Mouse (Mus musculus) lung, embryonic 15.5 days (tissue): ENCODE data around the gene Mucl3. TPM values are rescaled to one million over a fixed set of nuclear protein-coding genes. Genes with fewer than 3 reads are reported as not detected.

Experiments
- ATAC-seq: fragments of 200-750 bp; cut with Nextera tagmentation; 2 replicates; pipeline ENCODE4 v1.8.0; 2017; ENCODE audit warnings: moderate number of reproducible peaks, borderline replicate concordance; ENCODE audit not compliant: low FRiP score, low TSS enrichment; ENCODE audit errors: extremely low read depth
- H3K27ac ChIP-seq: fragments of 300-500 bp; sonication (generic); 2 replicates; pipeline ENCODE4 v1.5.1; 2015; ENCODE audit warnings: moderate library complexity, mild to moderate bottlenecking, inconsistent platforms
- H3K27me3 ChIP-seq: fragments of 300-500 bp; sonication (generic); 2 replicates; pipeline ENCODE4 v1.6.1; 2015; ENCODE audit warnings: inconsistent platforms
- H3K36me3 ChIP-seq: fragments of 300-500 bp; sonication (generic); 2 replicates; pipeline ENCODE4 v1.6.1; 2015; ENCODE audit warnings: inconsistent platforms
- H3K4me1 ChIP-seq: fragments of 300-500 bp; sonication (generic); 2 replicates; pipeline ENCODE4 v1.6.1; 2015; ENCODE audit warnings: inconsistent platforms
- H3K4me2 ChIP-seq: fragments of 300-500 bp; sonication (generic); 2 replicates; pipeline ENCODE4 v1.6.1; 2015; ENCODE audit warnings: inconsistent platforms, mild to moderate bottlenecking, moderate library complexity
- H3K4me3 ChIP-seq: fragments of 300-500 bp; sonication (generic); 2 replicates; pipeline ENCODE4 v1.5.1; 2015; ENCODE audit warnings: mild to moderate bottlenecking, inconsistent platforms
- H3K9ac ChIP-seq: fragments of 300-500 bp; sonication (generic); 2 replicates; pipeline ENCODE4 v1.6.1; 2015; ENCODE audit warnings: inconsistent platforms
- H3K9me3 ChIP-seq: fragments of 300-500 bp; sonication (generic); 2 replicates; pipeline ENCODE4 v1.6.1; 2016; ENCODE audit warnings: inconsistent platforms
- WGBS: fragments of 180-500 bp; shearing (Covaris S2); methylation state at CpG from one replicate; pipeline ENCODE4 v1.1.7; 2015; 5-methylcytosine and 5-hydroxymethylcytosine counted together
- polyA plus RNA-seq: library from polyadenylated mRNA; unstranded; fragments of >200 nt; fragmentation: Nextera tagmentation; extraction: Ambion mirVana; gene quantifications from 2 replicates; pipeline ENCODE4 v1.2.1, GENCODE M21; 2015

The Mucl3 gene
- polyA plus RNA-seq, 1 experiment from 2014 or later, result 1.3 TPM

- H3K4me1 ChIP-seq, result peaks cover 33% of the 10 kb centered on the region
- no peaks in the 10 kb centered on the region for H3K36me3 ChIP-seq
- no peak overlapping the region for H3K4me3 ChIP-seq
- H3K27ac ChIP-seq, result peak overlapping the region; percentile 44; the same call in 1 of the 2 replicates
- no peak for ATAC-seq
- WGBS, result 9% methylated on average over 1 of the region's 1 CpGs
- no peak overlapping the region for H3K4me2 ChIP-seq
- H3K9ac ChIP-seq, result no peak overlapping the region
- H3K27me3 ChIP-seq, result peaks cover 5% of the 10 kb centered on the region; the same call in 1 of the 2 replicates
- H3K9me3 ChIP-seq, result no peaks in the 10 kb centered on the region
Observed at GRCm38 (mm10) chr17:35633992-35634391, 9.5 kb downstream of the Mucl3 start.

GRCm38 (mm10) chr17:35626537-35626936 lies 17.0 kb downstream of the Mucl3 start, which contains the start of gene Gm9573:
Gm9573 (minus strand) TSS chr17:35626637.
- Histone ChIP-seq H3K4me3 (no peak within 1 kb of the TSS), H3K9ac (no peak within 1 kb of the TSS), H3K4me2 (no peak within 1 kb of the TSS), H3K27me3 (no peaks in the 10 kb centered on the region), H3K36me3 (no peaks in the 10 kb centered on the region), H3K9me3 (no peaks in the 10 kb centered on the region), H3K4me1 (no peaks in the 10 kb centered on the region), H3K27ac (no peak within 1 kb of the TSS)
- no peak for ATAC-seq
- 68% methylated on average over 7 of the region's 7 CpGs for WGBS

- no peak for ATAC-seq
- no peak overlapping the region for H3K9ac ChIP-seq
Observed at GRCm38 (mm10) chr17:35617127-35617526, 26.4 kb downstream of the Mucl3 start.

GRCm38 (mm10) chr17:35601736-35602354 lies 41.6 kb downstream of the Mucl3 start:
- no peaks in the 10 kb centered on the region for H3K27me3 ChIP-seq
- no peaks in the 10 kb centered on the region for H3K4me1 ChIP-seq

More at GRCm38 (mm10) chr17:35617127-35617526, 26.4 kb downstream of the Mucl3 start:
- H3K9me3 ChIP-seq, result no peaks in the 10 kb centered on the region
- WGBS, result 76% methylated on average over 4 of the region's 4 CpGs
- no peak overlapping the region for H3K4me3 ChIP-seq
- no peak overlapping the region for H3K4me2 ChIP-seq
- H3K36me3 ChIP-seq, result no peaks in the 10 kb centered on the region
- no peaks in the 10 kb centered on the region for H3K27me3 ChIP-seq
- H3K27ac ChIP-seq, result no peak overlapping the region
- H3K4me1 ChIP-seq, result no peaks in the 10 kb centered on the region

GRCm38 (mm10) chr17:35601249-35601648 lies 42.2 kb downstream of the Mucl3 start, which contains the start of gene Sfta2:
Sfta2 (plus strand) TSS chr17:35601549.
- Histone ChIP-seq H3K9me3 (no peaks in the 10 kb centered on the region), H3K4me1 (no peaks in the 10 kb centered on the region), H3K27ac (no peak within 1 kb of the TSS), H3K4me3 (no peak within 1 kb of the TSS), H3K36me3 (no peaks in the 10 kb centered on the region), H3K9ac (no peak within 1 kb of the TSS), H3K27me3 (no peaks in the 10 kb centered on the region), H3K4me2 (0 out of 2 replicates have a peak within 1 kb of the TSS, but pooled peaks have one; percentile 26)
- WGBS, result 44% methylated on average over 2 of the region's 2 CpGs
- no peak for ATAC-seq

More at GRCm38 (mm10) chr17:35601736-35602354, 41.6 kb downstream of the Mucl3 start:
- no peaks in the 10 kb centered on the region for H3K36me3 ChIP-seq
- ATAC-seq, result no peak
- H3K9ac ChIP-seq, result no peak overlapping the region
- H3K9me3 ChIP-seq, result no peaks in the 10 kb centered on the region
- no peak overlapping the region for H3K4me3 ChIP-seq
- H3K27ac ChIP-seq, result no peak overlapping the region
- WGBS, result 23% methylated on average over 8 of the region's 8 CpGs
- H3K4me2 ChIP-seq, result 0 out of 2 replicates have a peak overlapping the region, but pooled peaks have one; percentile 26

GRCm38 (mm10) chr17:35597399-35597798 lies 46.1 kb downstream of the Mucl3 start:
- 94% methylated on average over 3 of the region's 3 CpGs for WGBS
- no peak for ATAC-seq
- H3K4me1 ChIP-seq, result no peaks in the 10 kb centered on the region

GRCm38 (mm10) chr17:35594456-35594855 lies 49.0 kb downstream of the Mucl3 start:
- H3K36me3 ChIP-seq, result no peaks in the 10 kb centered on the region
- no peak overlapping the region for H3K4me3 ChIP-seq
- 80% methylated on average over 7 of the region's 7 CpGs for WGBS
- H3K9me3 ChIP-seq, result no peaks in the 10 kb centered on the region
- H3K27me3 ChIP-seq, result no peaks in the 10 kb centered on the region
- H3K27ac ChIP-seq, result no peak overlapping the region
- no peaks in the 10 kb centered on the region for H3K4me1 ChIP-seq
- no peak overlapping the region for H3K4me2 ChIP-seq
- ATAC-seq, result no peak
- no peak overlapping the region for H3K9ac ChIP-seq

More at GRCm38 (mm10) chr17:35597399-35597798, 46.1 kb downstream of the Mucl3 start:
- Histone ChIP-seq H3K36me3 (no peaks in the 10 kb centered on the region), H3K27ac (no peak overlapping the region), H3K4me3 (no peak overlapping the region), H3K9me3 (no peaks in the 10 kb centered on the region), H3K9ac (no peak overlapping the region), H3K4me2 (no peak overlapping the region), H3K27me3 (no peaks in the 10 kb centered on the region)

- Histone ChIP-seq H3K36me3 (no peaks in the 10 kb centered on the region), H3K4me1 (no peaks in the 10 kb centered on the region), H3K9me3 (no peaks in the 10 kb centered on the region), H3K9ac (no peak overlapping the region), H3K4me2 (no peak overlapping the region), H3K27me3 (no peaks in the 10 kb centered on the region), H3K4me3 (no peak overlapping the region), H3K27ac (no peak overlapping the region)
- ATAC-seq, result no peak
- WGBS, result 36% methylated on average over 4 of the region's 4 CpGs
Observed at GRCm38 (mm10) chr17:35593786-35594185, 49.7 kb downstream of the Mucl3 start.

- Histone ChIP-seq H3K4me1 (no peaks in the 10 kb centered on the region), H3K27ac (no peak overlapping the region), H3K4me3 (no peak overlapping the region), H3K9me3 (no peaks in the 10 kb centered on the region), H3K9ac (no peak overlapping the region), H3K4me2 (no peak overlapping the region), H3K27me3 (no peaks in the 10 kb centered on the region), H3K36me3 (no peaks in the 10 kb centered on the region)
- no peak for ATAC-seq
- WGBS, result 55% methylated on average over 9 of the region's 9 CpGs
Observed at GRCm38 (mm10) chr17:35592131-35592530, 51.4 kb downstream of the Mucl3 start.

- Histone ChIP-seq H3K36me3 (no peaks in the 10 kb centered on the region), H3K9ac (no peak overlapping the region), H3K4me2 (no peak overlapping the region), H3K27me3 (no peaks in the 10 kb centered on the region), H3K4me3 (no peak overlapping the region), H3K4me1 (no peaks in the 10 kb centered on the region), H3K9me3 (no peaks in the 10 kb centered on the region), H3K27ac (no peak overlapping the region)
- 65% methylated on average over 15 of the region's 15 CpGs for WGBS
- no peak for ATAC-seq
Observed at GRCm38 (mm10) chr17:35591731-35592130, 51.8 kb downstream of the Mucl3 start.

GRCm38 (mm10) chr17:35591219-35591578 lies 52.3 kb downstream of the Mucl3 start:
- H3K4me1 ChIP-seq, result no peaks in the 10 kb centered on the region
- no peak for ATAC-seq

GRCm38 (mm10) chr17:35590410-35591218 lies 52.9 kb downstream of the Mucl3 start:
- H3K9ac ChIP-seq, result no peak overlapping the region
- peak overlapping the region; percentile 5; the same call in 1 of the 2 replicates for H3K4me2 ChIP-seq
- ATAC-seq, result no peak
- no peak overlapping the region for H3K4me3 ChIP-seq
- H3K27ac ChIP-seq, result no peak overlapping the region
- H3K27me3 ChIP-seq, result no peaks in the 10 kb centered on the region
- H3K36me3 ChIP-seq, result no peaks in the 10 kb centered on the region
- H3K9me3 ChIP-seq, result no peaks in the 10 kb centered on the region
- H3K4me1 ChIP-seq, result no peaks in the 10 kb centered on the region
- 39% methylated on average over 21 of the region's 21 CpGs for WGBS

More at GRCm38 (mm10) chr17:35591219-35591578, 52.3 kb downstream of the Mucl3 start:
- 91% methylated on average over 7 of the region's 7 CpGs for WGBS
- no peak overlapping the region for H3K4me2 ChIP-seq
- no peaks in the 10 kb centered on the region for H3K9me3 ChIP-seq
- no peak overlapping the region for H3K4me3 ChIP-seq
- H3K36me3 ChIP-seq, result no peaks in the 10 kb centered on the region
- H3K9ac ChIP-seq, result no peak overlapping the region
- no peaks in the 10 kb centered on the region for H3K27me3 ChIP-seq
- no peak overlapping the region for H3K27ac ChIP-seq
